Mouse (Mus musculus): Measurements from ENCODE around the gene Pax7. TPM values are rescaled to one million over a fixed set of nuclear protein-coding genes. Genes with fewer than 3 reads are reported as not detected.

Gene Pax7
- total and polyA plus RNA-seq, 2 experiments from 2014 or later: 0.41 to 3.6 TPM

DNA sequence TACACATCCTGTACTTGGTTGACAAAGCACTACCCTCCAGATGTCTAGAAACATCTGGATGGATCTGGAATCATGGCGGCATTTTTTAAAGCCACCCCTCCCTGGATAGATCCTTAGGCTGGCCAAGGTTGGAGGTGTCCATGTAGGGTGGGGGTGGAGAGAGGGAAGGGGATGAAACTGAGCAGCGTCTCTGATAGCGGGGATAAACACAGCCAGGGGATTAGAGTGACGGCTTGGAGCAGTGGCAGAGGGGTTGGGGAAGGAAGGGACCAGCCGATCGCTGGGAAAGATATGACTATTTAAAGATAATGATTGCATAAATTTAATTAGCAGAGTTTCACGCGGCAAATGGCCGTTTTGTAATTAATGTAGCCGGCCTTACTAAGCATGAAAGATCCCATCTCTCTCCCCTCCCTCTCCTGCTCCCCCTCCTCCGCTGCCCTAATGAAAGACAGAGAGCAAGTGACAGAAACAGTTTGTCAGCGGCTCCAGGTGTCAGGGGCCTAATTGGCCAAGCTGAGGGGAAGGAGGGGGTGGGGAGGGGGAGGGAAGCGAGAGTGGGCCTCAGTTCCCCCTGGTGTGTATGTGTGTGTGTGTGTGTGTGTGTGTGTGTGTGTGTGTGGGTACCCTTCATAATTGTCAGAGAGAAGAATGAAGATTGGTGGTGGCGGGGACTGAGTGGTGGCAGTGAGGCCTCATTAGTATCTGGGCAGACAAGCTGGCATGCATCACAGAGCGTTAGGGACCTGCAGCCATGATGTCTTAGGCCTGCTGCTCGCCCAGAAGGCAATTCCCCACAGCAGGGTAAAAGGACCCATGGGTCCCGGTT is 74.6 kb downstream of the Pax7 start:
- Histone ChIP-seq H3K4me2 (ENCODE audit: low read depth, low read length) (no peak overlapping the region), H3K4me3 (ENCODE audit: low read length) (no peak overlapping the region), H3K9ac (replicated peaks; ENCODE audit: low read length) (no peak overlapping the region), H3K27me3 (ENCODE audit: insufficient read depth, low read length) (no peaks in the 10 kb centered on the region; the same call in 1 of the 2 replicates), H3K9me3 (ENCODE audit: low read length) (no peaks in the 10 kb centered on the region), H3K27ac (no peak overlapping the region; the same call in 1 of the 2 replicates), H3K36me3 (ENCODE audit: insufficient read depth, low read length) (no peaks in the 10 kb centered on the region), H3K4me1 (ENCODE audit: insufficient read depth, low read length) (no peaks in the 10 kb centered on the region)
- WGBS: 16% methylated on average over 16 of the region's 17 CpGs
- peak; percentile 55 for DNase-seq (ENCODE audit: low spot score)
- TF ChIP-seq CTCF (IDR thresholded peaks at IDR 0.05; ENCODE audit: low read depth): no peak
- ATAC-seq: peak; percentile 22

DNA sequence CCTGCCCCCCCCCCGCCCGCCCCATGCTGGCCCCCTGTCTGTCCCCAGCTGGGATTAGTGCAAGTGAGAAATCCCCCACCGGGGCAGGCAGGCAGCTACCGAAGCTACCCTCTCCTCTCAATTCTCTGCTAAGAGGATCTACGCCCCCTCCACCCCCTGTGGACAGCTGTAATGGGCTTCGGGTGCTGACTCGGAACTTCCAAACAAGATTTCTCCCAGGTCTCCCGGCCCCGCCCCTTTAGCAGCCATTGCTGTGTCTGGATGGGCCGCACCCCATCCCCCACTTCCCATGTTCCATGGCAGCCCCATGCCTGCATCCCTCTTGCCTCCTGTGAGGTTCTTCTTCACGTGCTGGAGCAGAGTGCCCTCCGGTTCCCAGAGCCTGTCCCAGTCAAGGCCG is 76.4 kb downstream of the Pax7 start:
- WGBS: 21% methylated on average over 13 of the region's 13 CpGs
- DNase-seq (ENCODE audit: low spot score): no peak
- no peak for TF ChIP-seq CTCF (IDR thresholded peaks at IDR 0.05; ENCODE audit: low read depth)
- no peaks in the 10 kb centered on the region for H3K36me3 ChIP-seq (ENCODE audit: insufficient read depth, low read length)
- no peaks in the 10 kb centered on the region for H3K9me3 ChIP-seq (ENCODE audit: low read length)
- H3K9ac ChIP-seq (replicated peaks; ENCODE audit: low read length): no peak overlapping the region
- no peak overlapping the region for H3K4me2 ChIP-seq (ENCODE audit: low read depth, low read length)
- no peaks in the 10 kb centered on the region for H3K4me1 ChIP-seq (ENCODE audit: insufficient read depth, low read length)
- no peak for ATAC-seq
- no peaks in the 10 kb centered on the region; the same call in 1 of the 2 replicates for H3K27me3 ChIP-seq (ENCODE audit: insufficient read depth, low read length)
- no peak overlapping the region for H3K4me3 ChIP-seq (ENCODE audit: low read length)
- H3K27ac ChIP-seq: no peak overlapping the region

DNA sequence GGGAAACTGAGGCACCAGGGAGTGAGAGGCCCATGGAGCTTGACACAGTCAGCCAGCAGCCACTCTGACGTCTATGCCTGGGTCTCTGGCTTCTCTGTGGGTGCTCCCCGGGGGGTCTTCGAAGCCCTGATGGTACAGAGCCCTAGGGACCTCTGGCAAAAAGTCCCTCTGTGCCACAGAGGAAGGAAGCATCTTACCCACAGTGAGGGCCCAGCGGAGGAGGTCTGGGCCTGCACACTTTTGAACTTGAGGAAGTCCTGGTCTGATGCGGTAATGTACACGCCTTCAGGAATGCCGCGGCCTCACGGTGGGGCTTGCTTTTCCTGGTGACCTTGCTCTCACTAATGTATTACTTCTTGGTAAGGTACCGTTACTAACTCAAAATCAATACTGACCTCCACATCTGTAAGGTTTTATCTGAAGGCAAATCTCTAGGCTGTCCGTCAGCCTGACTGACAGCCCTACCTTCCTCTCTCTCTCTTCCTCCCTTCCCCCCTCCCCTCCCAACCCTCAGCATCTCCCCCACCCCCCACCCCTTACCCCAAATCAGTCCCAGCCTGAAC is 79.1 kb downstream of the Pax7 start:
- Histone ChIP-seq H3K4me3 (ENCODE audit: low read length) (no peak overlapping the region), H3K9me3 (ENCODE audit: low read length) (no peaks in the 10 kb centered on the region), H3K4me1 (ENCODE audit: insufficient read depth, low read length) (no peaks in the 10 kb centered on the region), H3K36me3 (ENCODE audit: insufficient read depth, low read length) (no peaks in the 10 kb centered on the region), H3K4me2 (ENCODE audit: low read depth, low read length) (no peak overlapping the region), H3K9ac (replicated peaks; ENCODE audit: low read length) (no peak overlapping the region), H3K27me3 (ENCODE audit: insufficient read depth, low read length) (no peaks in the 10 kb centered on the region; the same call in 1 of the 2 replicates), H3K27ac (no peak overlapping the region)
- WGBS: 62% methylated on average over 11 of the region's 11 CpGs
- TF ChIP-seq CTCF (IDR thresholded peaks at IDR 0.05; ENCODE audit: low read depth): no peak
- DNase-seq (ENCODE audit: low spot score) (no peak), ATAC-seq (no peak)

DNA sequence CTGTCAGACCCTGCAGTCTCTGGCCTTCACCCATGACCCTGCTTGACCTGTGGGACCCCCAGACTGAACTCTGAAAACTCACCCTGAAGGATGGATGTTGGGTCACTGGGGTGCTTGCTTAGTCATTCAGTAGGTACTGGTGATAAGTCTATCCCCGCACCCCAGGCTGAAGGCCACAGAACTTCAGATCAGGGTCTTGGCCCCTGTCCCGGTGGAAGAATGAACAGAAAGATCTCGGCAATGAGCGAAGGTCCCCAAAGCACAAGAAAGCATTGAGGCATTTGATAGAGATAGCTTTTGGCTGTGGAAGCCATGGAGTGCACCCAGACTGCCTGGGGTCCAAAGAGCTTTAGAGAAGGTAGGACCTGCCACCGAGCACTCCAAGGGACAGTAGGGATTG is 82.4 kb downstream of the Pax7 start:
- DNase-seq (ENCODE audit: low spot score) (no peak), ATAC-seq (no peak)
- Histone ChIP-seq H3K27ac (no peak overlapping the region), H3K4me2 (ENCODE audit: low read depth, low read length) (no peak overlapping the region), H3K9me3 (ENCODE audit: low read length) (no peaks in the 10 kb centered on the region), H3K4me3 (ENCODE audit: low read length) (no peak overlapping the region), H3K9ac (replicated peaks; ENCODE audit: low read length) (no peak overlapping the region), H3K4me1 (ENCODE audit: insufficient read depth, low read length) (no peaks in the 10 kb centered on the region), H3K36me3 (ENCODE audit: insufficient read depth, low read length) (no peaks in the 10 kb centered on the region), H3K27me3 (ENCODE audit: insufficient read depth, low read length) (no peaks in the 10 kb centered on the region; the same call in 1 of the 2 replicates)
- no peak for TF ChIP-seq CTCF (IDR thresholded peaks at IDR 0.05; ENCODE audit: low read depth)
- WGBS: 87% methylated on average over 5 of the region's 5 CpGs

DNA sequence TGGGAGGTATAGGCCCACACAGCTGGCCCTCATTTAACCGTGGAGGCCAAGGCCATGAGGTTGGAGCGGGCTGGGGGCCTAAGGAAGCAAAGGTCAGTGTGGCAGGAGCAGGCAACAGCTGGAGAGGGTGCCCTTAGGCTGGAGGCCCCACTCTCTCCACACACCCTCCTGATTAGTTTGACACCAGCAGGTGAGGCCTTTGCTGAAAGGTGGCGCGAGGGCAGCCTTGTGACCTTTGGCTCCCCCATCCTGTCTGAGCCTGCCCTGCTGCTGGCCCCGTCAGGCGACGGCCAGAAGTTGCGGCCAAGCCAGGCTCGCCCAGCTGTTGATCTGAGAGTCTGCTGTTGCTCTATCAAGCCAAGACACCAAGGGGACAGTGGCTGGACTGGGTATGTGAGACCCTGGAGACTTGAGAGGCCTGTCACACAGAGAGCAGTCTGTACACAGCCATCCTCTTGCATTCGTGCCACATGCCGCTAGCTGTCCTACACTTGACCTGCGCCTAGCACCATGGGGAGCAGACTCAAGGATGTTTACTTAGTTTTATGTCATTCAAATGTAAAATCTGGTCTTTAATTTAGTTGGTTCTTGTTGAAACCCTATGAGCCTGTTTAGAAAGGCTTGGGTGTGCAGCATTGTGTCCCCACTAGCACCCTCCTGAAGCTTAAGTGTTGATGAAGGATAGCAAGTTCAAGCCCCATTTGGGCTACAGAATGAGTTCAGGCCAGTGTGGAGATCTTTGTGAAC is 86.0 kb downstream of the Pax7 start:
- DNase-seq (ENCODE audit: low spot score) (no peak), ATAC-seq (no peak)
- Histone ChIP-seq H3K9me3 (ENCODE audit: low read length) (no peaks in the 10 kb centered on the region), H3K4me3 (ENCODE audit: low read length) (no peak overlapping the region), H3K4me1 (ENCODE audit: insufficient read depth, low read length) (no peaks in the 10 kb centered on the region), H3K27ac (no peak overlapping the region), H3K36me3 (ENCODE audit: insufficient read depth, low read length) (no peaks in the 10 kb centered on the region), H3K9ac (replicated peaks; ENCODE audit: low read length) (no peak overlapping the region), H3K4me2 (ENCODE audit: low read depth, low read length) (no peak overlapping the region), H3K27me3 (ENCODE audit: insufficient read depth, low read length) (no peaks in the 10 kb centered on the region)
- TF ChIP-seq CTCF (IDR thresholded peaks at IDR 0.05; ENCODE audit: low read depth): no peak
- WGBS: 64% methylated on average over 12 of the region's 12 CpGs

DNA sequence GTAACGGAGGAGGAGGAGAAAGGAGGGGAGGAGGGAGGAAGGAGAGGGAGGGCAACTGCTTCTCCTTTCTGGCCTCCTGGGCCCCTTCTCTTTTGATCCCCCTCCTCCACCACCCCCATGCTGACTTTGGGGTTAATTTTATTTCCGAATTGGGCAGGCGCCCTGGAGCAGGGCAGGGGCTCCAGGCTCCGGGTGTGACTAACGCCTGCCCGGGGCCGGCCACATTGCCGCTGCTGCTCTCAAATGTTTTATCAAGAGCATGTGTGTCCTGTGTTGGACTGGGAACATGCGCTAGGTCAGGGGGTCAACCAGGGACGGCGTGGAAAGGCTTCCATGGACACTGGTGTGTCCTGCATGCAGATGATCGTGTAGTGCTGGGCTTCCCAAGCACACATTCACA is 87.2 kb downstream of the Pax7 start:
- Histone ChIP-seq H3K27ac (no peak overlapping the region), H3K9me3 (ENCODE audit: low read length) (no peaks in the 10 kb centered on the region), H3K4me2 (ENCODE audit: low read depth, low read length) (no peak overlapping the region), H3K4me1 (ENCODE audit: insufficient read depth, low read length) (no peaks in the 10 kb centered on the region), H3K9ac (replicated peaks; ENCODE audit: low read length) (no peak overlapping the region), H3K36me3 (ENCODE audit: insufficient read depth, low read length) (no peaks in the 10 kb centered on the region), H3K4me3 (ENCODE audit: low read length) (no peak overlapping the region), H3K27me3 (ENCODE audit: insufficient read depth, low read length) (no peaks in the 10 kb centered on the region)
- DNase-seq (ENCODE audit: low spot score): no peak
- TF ChIP-seq CTCF (IDR thresholded peaks at IDR 0.05; ENCODE audit: low read depth): no peak
- 44% methylated on average over 12 of the region's 12 CpGs for WGBS
- ATAC-seq: no peak

All from hindbrain, postnatal 0 days (tissue).